Mouse (Mus musculus) common myeloid progenitor, adult 5-6 weeks (primary cell): ENCODE measurements at regions not wholly inside any gene's neighbourhood (a gene's known extent, or its start where the extent isn't known, plus 50 kb on each side); places are given as distances from the start of the nearest gene placed in this dataset.

ENCODE experiments used
- ATAC-seq: replicated peaks from 2 replicates; pipeline ENCODE4 v1.8.0; 2016; ENCODE audit warnings: low read depth, mild to moderate bottlenecking, moderate TSS enrichment, inconsistent platforms; ENCODE audit not compliant: poor library complexity, severe bottlenecking

- no peak for ATAC-seq
Measured at GRCm38 (mm10) chr6:50052416-50052815, 57.6 kb upstream of the Mpp6 start.

GRCm38 (mm10) chr6:50053086-50053485 lies 57.0 kb upstream of the Mpp6 start:
- no peak for ATAC-seq

- no peak for ATAC-seq
Measured at GRCm38 (mm10) chr6:50054233-50054632, 55.8 kb upstream of the Mpp6 start.

GRCm38 (mm10) chr6:50058596-50058995 lies 51.4 kb upstream of the Mpp6 start:
- ATAC-seq = no peak

GRCm38 (mm10) chr6:50059917-50060316 lies 50.1 kb upstream of the Mpp6 start:
- 0 out of 2 replicates have a peak, but pooled peaks have one; percentile 25 for ATAC-seq
